Mouse (Mus musculus) hindbrain, postnatal 0 days (tissue): ENCODE measurements around the gene Slc16a10. TPM values are rescaled to one million over a fixed set of nuclear protein-coding genes. Genes with fewer than 3 reads are reported as not detected.

Experiments
- ATAC-seq: fragments of 200-750 bp; cut with Nextera tagmentation; 2 replicates; pipeline ENCODE4 v1.8.0; 2017; ENCODE audit warnings: mild to moderate bottlenecking, moderate TSS enrichment, moderate library complexity
- DNase-seq: peaks from one replicate; pipeline ENCODE4 v3.0.0-alpha.2; 2015; ENCODE audit warnings: low spot score
- H3K27ac ChIP-seq: fragments of 300-500 bp; sonication (generic); 2 replicates; pipeline ENCODE4 v1.5.1; 2014; ENCODE audit warnings: mild to moderate bottlenecking
- H3K27me3 ChIP-seq: fragments of 300-500 bp; sonication (generic); 2 replicates; pipeline ENCODE4 v1.6.1; 2014; ENCODE audit warnings: low read length, mixed read lengths; ENCODE audit not compliant: insufficient read depth
- H3K36me3 ChIP-seq: fragments of 300-500 bp; sonication (generic); 2 replicates; pipeline ENCODE4 v1.6.1; 2014; ENCODE audit warnings: low read length, mixed read lengths; ENCODE audit not compliant: insufficient read depth
- H3K4me1 ChIP-seq: fragments of 300-500 bp; sonication (generic); 2 replicates; pipeline ENCODE4 v1.6.1; 2014; ENCODE audit warnings: antibody characterized with exemption, low read length, mixed read lengths; ENCODE audit not compliant: insufficient read depth
- H3K4me2 ChIP-seq: fragments of 300-500 bp; sonication (generic); 2 replicates; pipeline ENCODE4 v1.6.1; 2014; ENCODE audit warnings: low read depth, mild to moderate bottlenecking, low read length, moderate library complexity, mixed read lengths
- H3K4me3 ChIP-seq: fragments of 300-500 bp; sonication (generic); 2 replicates; pipeline ENCODE4 v1.5.1; 2014; ENCODE audit warnings: low read length
- H3K9ac ChIP-seq: fragments of 300-500 bp; sonication (generic); replicated peaks from 2 replicates; pipeline ENCODE4 v1.6.1; 2014; ENCODE audit warnings: mild to moderate bottlenecking, low read length, moderate library complexity, mixed read lengths
- H3K9me3 ChIP-seq: fragments of 300-500 bp; sonication (generic); 2 replicates; pipeline ENCODE4 v1.6.1; 2016; ENCODE audit warnings: low read length, mixed read lengths
- CTCF ChIP-seq: IDR thresholded peaks from 2 replicates; pipeline ENCODE4 v1.5.1; 2016; ENCODE audit warnings: antibody characterized with exemption, control low read depth, low read depth
- WGBS: fragments of 180-500 bp; shearing (Covaris S2); extraction: QIAGEN DNeasy Blood & Tissue Kit; methylation state at CpG from one replicate; pipeline ENCODE4 v1.1.7; 2014; 5-methylcytosine and 5-hydroxymethylcytosine counted together
- polyA plus RNA-seq: library from polyadenylated mRNA; unstranded; fragments of >200 nt; fragmentation: Nextera tagmentation; extraction: Ambion mirVana; gene quantifications from 2 replicates; pipeline ENCODE4 v1.2.1, GENCODE M21; 2015
- total RNA-seq: library from RNA; depleted of rRNA; stranded (reverse); fragments of >200 nt; gene quantifications from 2 replicates; pipeline ENCODE4 v1.2.3, GENCODE M21; 2014; rRNA removed

Slc16a10 gene
- total and polyA plus RNA-seq, 2 experiments from 2014 or later = 3.4 to 4.1 TPM

DNA sequence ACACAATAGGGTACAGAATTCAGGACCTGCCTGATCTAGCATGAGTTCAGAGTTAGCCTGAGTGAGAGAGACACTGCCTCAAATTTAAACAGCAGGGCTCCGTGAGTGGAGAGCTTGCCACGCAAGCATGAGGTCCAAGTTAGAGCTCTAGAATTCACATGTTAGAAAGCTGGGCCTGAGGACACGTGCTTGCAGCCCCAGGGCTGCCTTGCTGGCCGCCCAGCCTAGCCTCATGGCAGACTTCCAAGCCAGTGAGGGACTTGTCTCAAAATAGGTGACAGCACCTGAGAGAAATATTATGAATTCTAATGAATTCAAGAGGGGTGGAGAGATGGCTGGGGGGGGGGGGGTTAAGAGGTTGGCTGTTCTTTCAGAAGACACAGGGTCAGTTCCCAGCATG lies 134.1 kb downstream of the Slc16a10 start:
- DNase-seq (no peak), ATAC-seq (no peak)
- Histone ChIP-seq H3K4me2 (no peak overlapping the region), H3K9ac (no peak overlapping the region), H3K9me3 (no peaks in the 10 kb centered on the region), H3K4me1 (no peaks in the 10 kb centered on the region), H3K36me3 (no peaks in the 10 kb centered on the region), H3K27me3 (no peaks in the 10 kb centered on the region), H3K27ac (no peak overlapping the region), H3K4me3 (no peak overlapping the region)
- no peak for TF ChIP-seq CTCF
- 75% methylated on average over 4 of the region's 4 CpGs for WGBS

- Histone ChIP-seq H3K36me3 (no peaks in the 10 kb centered on the region), H3K4me2 (no peak overlapping the region), H3K9ac (no peak overlapping the region), H3K4me1 (no peaks in the 10 kb centered on the region), H3K27me3 (no peaks in the 10 kb centered on the region), H3K9me3 (no peaks in the 10 kb centered on the region), H3K4me3 (no peak overlapping the region), H3K27ac (no peak overlapping the region)
- WGBS = 37% methylated on average over 10 of the region's 10 CpGs
- DNase-seq (no peak), ATAC-seq (no peak)
- no peak for TF ChIP-seq CTCF
Observed at GRCm38 (mm10) chr10:40006963-40007362, 135.1 kb downstream of the Slc16a10 start.

- no peaks in the 10 kb centered on the region for H3K9me3 ChIP-seq
- H3K27ac ChIP-seq = no peak overlapping the region
- H3K36me3 ChIP-seq = no peaks in the 10 kb centered on the region
- no peak for ATAC-seq
- no peaks in the 10 kb centered on the region for H3K27me3 ChIP-seq
- WGBS = 95% methylated on average over 2 of the region's 2 CpGs
- no peak for TF ChIP-seq CTCF
- no peak for DNase-seq
- no peak overlapping the region for H3K4me2 ChIP-seq
- no peak overlapping the region for H3K9ac ChIP-seq
- H3K4me1 ChIP-seq = no peaks in the 10 kb centered on the region
- no peak overlapping the region for H3K4me3 ChIP-seq
Observed at GRCm38 (mm10) chr10:40000746-40001145, 141.3 kb downstream of the Slc16a10 start.

- Histone ChIP-seq H3K4me2 (no peak overlapping the region), H3K9ac (no peak overlapping the region), H3K9me3 (no peaks in the 10 kb centered on the region), H3K27ac (no peak overlapping the region), H3K4me1 (no peaks in the 10 kb centered on the region), H3K36me3 (no peaks in the 10 kb centered on the region), H3K27me3 (no peaks in the 10 kb centered on the region), H3K4me3 (no peak overlapping the region)
- 76% methylated on average over 4 of the region's 4 CpGs for WGBS
- DNase-seq = no peak
- TF ChIP-seq CTCF = no peak
- ATAC-seq = no peak
Observed at GRCm38 (mm10) chr10:39991155-39991554, 150.9 kb downstream of the Slc16a10 start.

GRCm38 (mm10) chr10:39986466-39986865 lies 155.6 kb downstream of the Slc16a10 start, which contains the start of gene Mfsd4b5:
Gene Mfsd4b5, minus strand, starts transcription at chr10:39986646.
- no peaks in the 10 kb centered on the region for H3K27me3 ChIP-seq
- H3K4me1 ChIP-seq = no peaks in the 10 kb centered on the region
- no peaks in the 10 kb centered on the region for H3K9me3 ChIP-seq
- no peak within 1 kb of the TSS for H3K4me3 ChIP-seq
- no peak for TF ChIP-seq CTCF
- DNase-seq = no peak
- no peaks in the 10 kb centered on the region for H3K36me3 ChIP-seq
- WGBS = 89% methylated on average over 12 of the region's 12 CpGs
- H3K9ac ChIP-seq = no peak within 1 kb of the TSS
- no peak within 1 kb of the TSS for H3K4me2 ChIP-seq
- no peak for ATAC-seq
- no peak within 1 kb of the TSS for H3K27ac ChIP-seq

Other genes starting within 250 kb of the Slc16a10 start
- 7.0 and 9.6 TPM in 2 replicates for gene Mfsd4b4, start 243.0 kb downstream of the Slc16a10 start, total RNA-seq
- 1.7 and 1.9 TPM in 2 replicates for gene Mfsd4b4, start 243.0 kb downstream of the Slc16a10 start, polyA plus RNA-seq
- not detected in 2 replicates for gene Mfsd4b2, start 215.3 kb downstream of the Slc16a10 start, total RNA-seq
- not detected in 2 replicates for gene Mfsd4b2, start 215.3 kb downstream of the Slc16a10 start, polyA plus RNA-seq
- 0.18 and 0.84 TPM in 2 replicates for gene Mfsd4b3, start 182.1 kb downstream of the Slc16a10 start, total RNA-seq
- not detected in 2 replicates for gene Mfsd4b3, start 182.1 kb downstream of the Slc16a10 start, polyA plus RNA-seq
- gene Mfsd4b5, start 155.6 kb downstream of the Slc16a10 start, total RNA-seq = 0.11 TPM in 1 of 2 replicates, not detected in the other
- 0.11 and 0.18 TPM in 2 replicates for gene Mfsd4b5, start 155.6 kb downstream of the Slc16a10 start, polyA plus RNA-seq
- gene Mfsd4b1, start 117.0 kb downstream of the Slc16a10 start, total RNA-seq = 0.32 and 0.73 TPM in 2 replicates
- gene Mfsd4b1, start 117.0 kb downstream of the Slc16a10 start, polyA plus RNA-seq = 0.26 and 0.33 TPM in 2 replicates
- 15.9 and 21.4 TPM in 2 replicates for gene Rpf2, start 104.8 kb upstream of the Slc16a10 start, total RNA-seq
- 51.9 and 52.1 TPM in 2 replicates for gene Rpf2, start 104.8 kb upstream of the Slc16a10 start, polyA plus RNA-seq
- gene Gtf3c6, start 115.8 kb upstream of the Slc16a10 start, total RNA-seq = 24.6 and 26.8 TPM in 2 replicates
- 59.4 and 64.6 TPM in 2 replicates for gene Gtf3c6, start 115.8 kb upstream of the Slc16a10 start, polyA plus RNA-seq
- gene Amd1, start 159.9 kb upstream of the Slc16a10 start, total RNA-seq = 47.6 and 57.5 TPM in 2 replicates
- gene Amd1, start 159.9 kb upstream of the Slc16a10 start, polyA plus RNA-seq = 30.6 and 35.1 TPM in 2 replicates
- gene Cdk19, start 197.3 kb upstream of the Slc16a10 start, total RNA-seq = 18.2 and 19.6 TPM in 2 replicates
- gene Cdk19, start 197.3 kb upstream of the Slc16a10 start, polyA plus RNA-seq = 7.1 and 7.5 TPM in 2 replicates